Mouse (Mus musculus) ES-Bruce4 (cell line): ENCODE measurements around the gene Pate2. TPM values are rescaled to one million over a fixed set of nuclear protein-coding genes. Genes with fewer than 3 reads are reported as not detected.

Experiments used
- H3K27ac ChIP-seq: 2 replicates; pipeline ENCODE4 v1.5.1; 2012; ENCODE audit warnings: low read length, inconsistent platforms; ENCODE audit not compliant: insufficient read depth
- H3K27me3 ChIP-seq: 2 replicates; pipeline ENCODE4 v1.6.1; 2012; ENCODE audit warnings: mild to moderate bottlenecking, low read length, inconsistent platforms; ENCODE audit not compliant: control insufficient read depth, poor library complexity, insufficient read depth, severe bottlenecking
- H3K36me3 ChIP-seq: 2 replicates; pipeline ENCODE4 v1.6.1; 2012; ENCODE audit warnings: inconsistent platforms, mild to moderate bottlenecking, low read length, moderate library complexity; ENCODE audit not compliant: control insufficient read depth, poor library complexity, insufficient read depth, severe bottlenecking
- H3K4me1 ChIP-seq: one replicate; pipeline ENCODE4 v1.8.1; 2011; ENCODE audit warnings: low read length; ENCODE audit not compliant: control insufficient read depth, insufficient read depth
- H3K4me3 ChIP-seq: 2 replicates; pipeline ENCODE4 v1.5.1; 2011; ENCODE audit warnings: low read depth, mild to moderate bottlenecking, low read length
- H3K9ac ChIP-seq: 2 replicates; pipeline ENCODE4 v1.6.1; 2012; ENCODE audit warnings: low read depth, mild to moderate bottlenecking, inconsistent platforms; ENCODE audit not compliant: poor library complexity, severe bottlenecking
- H3K9me3 ChIP-seq: replicated peaks from 2 replicates; pipeline ENCODE4 v1.6.1; 2012; ENCODE audit warnings: mild to moderate bottlenecking, low read length, inconsistent platforms; ENCODE audit not compliant: control insufficient read depth, poor library complexity, insufficient read depth, severe bottlenecking
- CTCF ChIP-seq: IDR thresholded peaks from one replicate; pipeline ENCODE4 v1.8.1; 2011; ENCODE audit warnings: low read depth, low read length
- EP300 ChIP-seq: IDR thresholded peaks from 2 replicates; pipeline ENCODE4 v1.6.1; 2011; ENCODE audit warnings: low read depth, low read length; ENCODE audit not compliant: insufficient read depth
- POLR2A ChIP-seq: IDR thresholded peaks from one replicate; pipeline ENCODE4 v1.8.1; 2011; ENCODE audit warnings: low read length; ENCODE audit not compliant: insufficient read depth
- polyA plus RNA-seq: library from polyadenylated mRNA; stranded (reverse); fragments of >200 nt; gene quantifications from 2 replicates; pipeline ENCODE4 v1.2.4, GENCODE M21; 2011; ENCODE audit warnings: low read depth; ENCODE audit not compliant: missing spikeins, insufficient read depth, insufficient read length

Gene Pate2
- polyA plus RNA-seq, 1 experiment, result 1.7 TPM

GRCm38 (mm10) chr9:35539001-35539750 lies 30.9 kb upstream of the Pate2 start:
- no peak overlapping the region for H3K27ac ChIP-seq
- no peaks in the 10 kb centered on the region for H3K27me3 ChIP-seq
- H3K36me3 ChIP-seq, result no peaks in the 10 kb centered on the region
- TF ChIP-seq CTCF (no peak), POLR2A (no peak), EP300 (no peak)
- H3K9me3 ChIP-seq, result no peaks in the 10 kb centered on the region
- H3K9ac ChIP-seq, result no peak overlapping the region
- H3K4me1 ChIP-seq, result no peaks in the 10 kb centered on the region
- H3K4me3 ChIP-seq, result no peak overlapping the region

GRCm38 (mm10) chr9:35541024-35541423 lies 29.1 kb upstream of the Pate2 start:
- no peaks in the 10 kb centered on the region for H3K9me3 ChIP-seq
- no peak overlapping the region for H3K27ac ChIP-seq

GRCm38 (mm10) chr9:35541488-35541887 lies 28.6 kb upstream of the Pate2 start:
- Histone ChIP-seq H3K9me3 (no peaks in the 10 kb centered on the region), H3K27me3 (no peaks in the 10 kb centered on the region), H3K9ac (no peak overlapping the region), H3K4me1 (no peaks in the 10 kb centered on the region), H3K4me3 (no peak overlapping the region), H3K27ac (no peak overlapping the region), H3K36me3 (no peaks in the 10 kb centered on the region)
- TF ChIP-seq CTCF, result peak; percentile 54
- no peak for TF ChIP-seq POLR2A
- no peak for TF ChIP-seq EP300

More at GRCm38 (mm10) chr9:35541024-35541423, 29.1 kb upstream of the Pate2 start:
- H3K9ac ChIP-seq, result no peak overlapping the region
- H3K36me3 ChIP-seq, result no peaks in the 10 kb centered on the region
- H3K4me1 ChIP-seq, result no peaks in the 10 kb centered on the region
- H3K27me3 ChIP-seq, result no peaks in the 10 kb centered on the region
- TF ChIP-seq POLR2A (no peak), CTCF (no peak), EP300 (no peak)
- no peak overlapping the region for H3K4me3 ChIP-seq

GRCm38 (mm10) chr9:35541941-35542340 lies 28.1 kb upstream of the Pate2 start:
- Histone ChIP-seq H3K27me3 (no peaks in the 10 kb centered on the region), H3K36me3 (no peaks in the 10 kb centered on the region)

GRCm38 (mm10) chr9:35543099-35543860 lies 26.8 kb upstream of the Pate2 start:
- H3K27me3 ChIP-seq, result no peaks in the 10 kb centered on the region
- H3K36me3 ChIP-seq, result no peaks in the 10 kb centered on the region
- H3K9ac ChIP-seq, result no peak overlapping the region
- no peak overlapping the region for H3K4me3 ChIP-seq
- no peaks in the 10 kb centered on the region for H3K9me3 ChIP-seq
- TF ChIP-seq POLR2A, result no peak
- H3K27ac ChIP-seq, result no peak overlapping the region
- no peaks in the 10 kb centered on the region for H3K4me1 ChIP-seq

More at GRCm38 (mm10) chr9:35541941-35542340, 28.1 kb upstream of the Pate2 start:
- H3K4me3 ChIP-seq, result no peak overlapping the region
- H3K9ac ChIP-seq, result no peak overlapping the region
- H3K9me3 ChIP-seq, result no peaks in the 10 kb centered on the region
- no peaks in the 10 kb centered on the region for H3K4me1 ChIP-seq
- H3K27ac ChIP-seq, result no peak overlapping the region
- TF ChIP-seq EP300 (no peak), POLR2A (no peak), CTCF (no peak)

- Histone ChIP-seq H3K4me1 (no peaks in the 10 kb centered on the region), H3K9me3 (no peaks in the 10 kb centered on the region), H3K36me3 (no peaks in the 10 kb centered on the region), H3K9ac (no peak overlapping the region), H3K27ac (no peak overlapping the region), H3K27me3 (no peaks in the 10 kb centered on the region), H3K4me3 (no peak overlapping the region)
- no peak for TF ChIP-seq EP300
- TF ChIP-seq CTCF, result no peak
- TF ChIP-seq POLR2A, result no peak
These were observed 25.4 kb upstream of the Pate2 start for GRCm38 (mm10) chr9:35544666-35545065.
